Mouse (Mus musculus): Measurements from ENCODE around the gene Nbea.

Nbea gene

DNA sequence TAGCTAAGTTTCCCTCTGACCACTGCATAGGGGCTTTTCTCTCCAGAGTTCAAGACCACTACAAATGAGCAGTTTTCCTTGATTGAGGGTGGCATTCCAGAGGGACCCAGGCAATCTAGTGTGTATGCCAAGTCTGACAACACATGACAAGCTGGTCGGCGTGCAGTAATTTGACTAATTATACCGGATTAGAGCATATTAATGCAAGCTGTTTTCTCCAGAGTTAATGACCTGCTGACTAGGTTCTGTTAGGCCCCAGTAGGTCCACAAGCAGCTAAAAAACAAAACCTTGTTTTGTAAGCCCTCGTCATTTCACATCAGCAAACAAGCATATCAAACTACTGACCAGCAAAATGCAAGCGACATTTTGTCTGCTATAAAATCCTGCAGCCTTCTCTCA lies 432.1 kb downstream of the Nbea start:
- DNase-seq (ENCODE audit: low spot score in 2 of 2): no peak

DNA sequence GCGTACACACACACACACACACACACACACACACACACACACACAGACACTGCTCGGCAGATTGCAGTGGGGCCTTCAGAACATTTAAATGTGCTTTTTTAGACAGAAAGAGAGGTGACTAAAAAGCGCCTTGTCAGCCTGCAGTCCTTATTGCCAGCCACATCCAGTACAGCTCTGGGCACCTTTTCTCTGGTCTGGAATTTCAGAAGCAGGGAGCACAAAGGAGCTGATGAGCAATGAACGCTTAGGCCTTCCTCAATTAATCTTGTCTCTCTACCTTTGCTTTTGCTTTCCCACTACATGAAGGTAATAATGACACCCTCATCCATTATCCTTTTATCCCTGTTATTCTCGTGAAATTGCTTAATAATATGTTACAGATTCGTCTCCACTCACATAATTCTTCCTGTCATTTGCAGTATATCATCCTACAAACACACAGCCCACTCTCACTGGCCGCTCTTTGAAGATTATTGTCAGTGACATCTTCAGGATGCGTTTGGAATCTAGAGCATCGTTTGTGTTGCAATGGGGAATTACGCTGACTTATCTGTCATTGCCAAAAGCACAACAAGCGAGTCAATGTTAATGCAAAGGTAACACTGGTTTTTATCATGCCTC lies 432.9 kb downstream of the Nbea start:
- no peak for DNase-seq (ENCODE audit: low spot score in 2 of 2)

GRCm38 (mm10) chr3:55743885-55744284 lies 439.6 kb downstream of the Nbea start:
- no peak for DNase-seq (ENCODE audit: low spot score in 2 of 2)

DNA sequence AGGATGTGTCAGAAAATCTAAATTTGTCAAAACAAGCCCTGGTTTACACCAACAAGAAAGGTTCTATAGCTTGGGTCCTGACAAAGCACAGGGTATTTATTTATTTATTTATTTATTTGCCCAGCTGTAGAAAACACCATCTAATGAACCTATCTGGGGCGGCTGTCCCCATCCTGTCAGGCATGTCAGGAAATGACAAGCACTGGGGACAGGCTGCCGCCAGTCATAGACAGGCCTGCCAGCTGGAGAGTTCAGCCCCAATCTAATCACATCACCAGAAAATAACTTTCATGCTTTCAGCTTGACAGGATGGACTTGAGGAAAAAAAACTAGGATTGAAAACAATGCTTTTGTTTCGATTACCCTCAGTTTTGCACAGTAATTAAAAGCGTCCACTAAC lies 440.8 kb downstream of the Nbea start:
- no peak for DNase-seq (ENCODE audit: low spot score in 2 of 2)

- no peak for DNase-seq (ENCODE audit: low spot score in 2 of 2)
Observed at GRCm38 (mm10) chr3:55742218-55742617, 441.3 kb downstream of the Nbea start.

GRCm38 (mm10) chr3:55741428-55741827 lies 442.1 kb downstream of the Nbea start:
- no peak for DNase-seq (ENCODE audit: low spot score in 2 of 2)

- DNase-seq (ENCODE audit: low spot score in 2 of 2): no peak
Observed at GRCm38 (mm10) chr3:55733665-55734064, 449.8 kb downstream of the Nbea start.

DNA sequence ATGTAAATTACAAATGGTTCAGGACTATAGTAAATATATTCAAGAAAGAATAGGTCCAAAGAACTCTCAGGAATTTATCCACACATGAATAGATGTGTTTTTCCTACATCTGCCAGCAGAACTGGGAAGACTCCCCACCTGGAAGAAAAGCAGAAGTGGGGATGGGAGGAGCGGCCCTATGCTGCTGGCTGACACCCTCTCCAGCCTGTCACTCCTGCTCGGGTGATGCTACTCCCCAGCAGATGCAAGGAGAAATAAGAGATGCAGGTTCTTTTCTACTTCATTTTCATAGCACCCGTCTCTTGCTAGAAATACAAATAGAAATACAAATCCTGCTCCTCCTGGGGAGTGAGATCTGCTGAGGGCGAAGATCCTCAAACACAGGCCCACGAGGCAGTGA lies 453.0 kb downstream of the Nbea start:
- DNase-seq (ENCODE audit: low spot score in 2 of 2): no peak

GRCm38 (mm10) chr3:55730142-55730541 lies 453.4 kb downstream of the Nbea start:
- no peak for DNase-seq (ENCODE audit: low spot score in 2 of 2)

- DNase-seq (ENCODE audit: low spot score in 2 of 2): no peak
Observed at GRCm38 (mm10) chr3:55714260-55714659, 469.2 kb downstream of the Nbea start.

GRCm38 (mm10) chr3:55713856-55714255 lies 469.6 kb downstream of the Nbea start:
- no peak for DNase-seq (ENCODE audit: low spot score in 2 of 2)

GRCm38 (mm10) chr3:55710300-55710699 lies 473.2 kb downstream of the Nbea start:
- DNase-seq (ENCODE audit: low spot score in 2 of 2): no peak

DNA sequence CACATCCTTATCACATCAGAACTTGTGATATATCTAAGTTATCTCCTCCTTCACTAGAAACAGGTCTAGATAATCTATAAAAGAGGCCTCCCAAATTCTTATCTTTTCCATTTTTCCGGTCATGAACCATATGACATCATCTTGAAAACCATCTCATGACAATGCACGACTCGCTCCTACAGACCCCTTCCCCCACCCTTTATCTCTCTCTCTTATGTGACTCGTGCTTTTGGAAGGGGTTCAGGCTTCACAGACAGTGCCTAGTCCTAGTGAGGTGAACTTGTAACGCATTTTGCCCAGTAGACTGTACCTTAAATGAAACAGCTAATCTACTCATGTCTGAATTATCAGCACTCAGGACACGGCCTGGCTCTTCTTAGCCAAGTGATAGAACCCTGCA lies 481.9 kb downstream of the Nbea start:
- DNase-seq (ENCODE audit: low spot score in 2 of 2): no peak

DNA sequence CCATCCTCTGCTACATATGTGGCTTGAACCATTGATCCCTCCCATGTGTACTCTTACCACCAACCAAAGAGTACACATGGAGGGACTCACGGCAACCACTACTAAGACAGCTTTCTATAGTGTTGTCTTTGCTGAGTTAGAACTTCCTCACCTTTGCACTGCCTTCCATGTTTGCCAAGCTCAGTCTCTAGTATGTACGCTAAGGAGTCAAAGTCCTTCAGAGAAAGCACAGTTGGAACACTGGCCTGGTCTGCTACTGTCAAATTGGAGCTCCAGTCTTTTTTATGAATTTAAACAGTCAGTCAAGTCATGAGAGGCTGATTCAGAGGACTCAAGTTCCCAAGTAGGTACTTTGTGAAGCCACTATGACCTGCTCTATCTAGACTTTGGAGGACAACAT lies 486.3 kb downstream of the Nbea start:
- DNase-seq (ENCODE audit: low spot score in 2 of 2): no peak

DNA sequence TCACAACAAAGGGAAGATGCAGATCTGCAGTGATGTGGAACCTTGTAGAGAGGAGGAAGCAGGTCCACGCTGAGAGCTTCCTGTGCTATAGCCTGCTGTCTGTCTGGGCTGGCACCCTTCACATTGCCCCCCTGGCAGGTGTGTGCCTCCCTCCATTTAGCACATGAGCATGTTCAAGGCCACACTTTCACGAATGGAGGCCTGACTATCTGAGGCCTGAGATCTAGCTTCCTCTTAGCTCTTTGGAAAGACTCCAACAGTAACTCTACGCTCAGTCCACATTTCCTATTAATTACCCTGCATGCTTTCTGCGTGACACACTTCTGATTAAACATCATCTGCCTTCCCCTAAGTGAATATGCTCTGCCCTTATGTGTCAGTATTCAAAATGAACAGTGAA lies 490.4 kb downstream of the Nbea start:
- DNase-seq (ENCODE audit: low spot score in 2 of 2): no peak

DNA sequence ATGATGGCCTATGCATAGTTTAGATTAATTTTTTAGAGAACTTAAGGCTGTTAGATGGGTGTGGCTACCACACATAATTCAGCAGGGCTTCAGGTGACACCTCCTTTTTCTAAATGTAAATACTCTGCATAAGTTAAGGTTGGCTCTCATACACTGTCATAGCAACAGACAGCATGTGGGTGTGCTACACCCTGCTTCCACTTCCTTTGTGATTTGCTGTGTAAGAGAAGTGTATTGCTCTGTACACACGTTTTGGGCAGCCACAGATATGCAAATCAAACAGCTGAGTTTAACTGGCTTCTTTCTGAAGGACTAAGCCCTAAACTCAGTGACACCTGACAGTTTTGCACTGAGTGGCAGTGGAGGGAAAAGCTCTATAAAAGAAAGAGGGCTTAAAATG lies 495.4 kb downstream of the Nbea start:
- peak in 1 of 2 experiments; percentile 50 for DNase-seq (ENCODE audit: low spot score in 2 of 2)

- DNase-seq (ENCODE audit: low spot score in 2 of 2): no peak
Observed at GRCm38 (mm10) chr3:55686993-55687392, 496.5 kb downstream of the Nbea start.

GRCm38 (mm10) chr3:55685627-55686026 lies 497.9 kb downstream of the Nbea start:
- no peak for DNase-seq (ENCODE audit: low spot score in 2 of 2)

GRCm38 (mm10) chr3:55684892-55685291 lies 498.6 kb downstream of the Nbea start:
- DNase-seq (ENCODE audit: low spot score in 2 of 2): peak; percentile 35 to 47

DNA sequence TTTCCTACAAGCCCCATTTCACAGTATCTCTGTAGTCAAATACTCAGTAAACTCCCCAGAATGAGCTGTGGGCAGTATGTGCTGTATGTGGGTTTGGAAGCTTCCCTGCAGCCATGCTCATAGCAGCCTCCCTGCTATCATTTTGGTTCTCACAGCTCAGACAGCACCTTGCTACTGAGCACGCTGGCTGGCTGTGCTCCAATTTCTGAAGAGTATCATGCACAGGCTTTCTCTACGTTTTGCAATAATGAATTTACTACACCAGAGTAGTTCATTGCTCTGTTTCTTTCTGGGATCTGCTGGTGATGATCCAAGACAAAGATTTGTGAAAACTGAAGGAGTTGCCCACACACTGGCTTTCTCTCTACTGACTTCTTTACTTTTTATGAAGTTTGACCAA lies 505.8 kb downstream of the Nbea start:
- peak; percentile 60 to 68 for DNase-seq (ENCODE audit: low spot score in 2 of 2)

DNA sequence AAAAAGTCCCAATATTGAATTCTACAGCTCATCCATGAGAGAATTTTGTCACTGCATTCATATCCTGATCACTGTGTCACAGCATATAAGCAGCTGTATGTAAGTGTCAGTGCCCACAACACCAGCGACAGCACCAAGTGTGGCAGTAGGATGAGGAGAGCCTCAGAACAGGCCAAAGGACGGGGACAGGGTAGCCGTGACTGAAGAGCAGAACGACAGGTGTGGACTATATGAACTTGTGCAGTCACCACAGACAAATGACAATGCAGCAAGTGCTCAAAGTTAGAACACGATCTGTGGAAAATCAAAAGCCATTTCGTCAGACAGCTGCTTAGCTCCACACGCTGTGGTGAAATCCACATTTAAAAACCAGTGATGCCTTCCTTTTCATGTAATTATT lies 509.3 kb downstream of the Nbea start:
- DNase-seq (ENCODE audit: low spot score in 2 of 2): no peak

GRCm38 (mm10) chr3:55667048-55667447 lies 516.5 kb downstream of the Nbea start:
- DNase-seq (ENCODE audit: low spot score in 2 of 2): no peak

GRCm38 (mm10) chr3:55665928-55666327 lies 517.6 kb downstream of the Nbea start:
- DNase-seq (ENCODE audit: low spot score in 2 of 2): no peak

GRCm38 (mm10) chr3:55664713-55665112 lies 518.8 kb downstream of the Nbea start:
- DNase-seq (ENCODE audit: low spot score in 2 of 2): peak in 1 of 2 experiments; percentile 42

Measured in right cerebral cortex, adult 2 months (tissue).